Mouse (Mus musculus): ENCODE measurements around the gene Fam104a. TPM values are rescaled to one million over a fixed set of nuclear protein-coding genes. Genes with fewer than 3 reads are reported as not detected.

Fam104a gene
- polyA plus RNA-seq, 2 experiments from 2014 or later, result 16.4 to 18.6 TPM

DNA sequence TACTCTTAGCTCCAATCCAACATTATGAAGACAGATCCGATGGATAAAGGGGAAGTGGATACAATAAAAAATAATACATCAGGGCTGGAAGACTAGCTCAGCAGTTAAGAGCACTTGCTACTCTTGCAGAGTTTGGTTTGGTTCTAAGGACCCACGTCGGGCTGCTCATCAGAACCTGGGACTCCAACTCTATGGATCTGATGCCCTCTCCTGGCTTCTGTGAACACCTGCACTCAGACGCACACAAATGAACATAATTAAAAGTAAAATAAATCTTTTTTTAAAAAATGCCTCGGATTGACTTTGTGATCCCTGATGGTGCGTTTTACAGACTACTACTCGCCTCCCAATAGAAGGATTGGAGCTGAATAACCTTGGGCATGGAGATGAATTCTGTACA is 53.3 kb downstream of the Fam104a start:
- ATAC-seq, result no peak

DNA sequence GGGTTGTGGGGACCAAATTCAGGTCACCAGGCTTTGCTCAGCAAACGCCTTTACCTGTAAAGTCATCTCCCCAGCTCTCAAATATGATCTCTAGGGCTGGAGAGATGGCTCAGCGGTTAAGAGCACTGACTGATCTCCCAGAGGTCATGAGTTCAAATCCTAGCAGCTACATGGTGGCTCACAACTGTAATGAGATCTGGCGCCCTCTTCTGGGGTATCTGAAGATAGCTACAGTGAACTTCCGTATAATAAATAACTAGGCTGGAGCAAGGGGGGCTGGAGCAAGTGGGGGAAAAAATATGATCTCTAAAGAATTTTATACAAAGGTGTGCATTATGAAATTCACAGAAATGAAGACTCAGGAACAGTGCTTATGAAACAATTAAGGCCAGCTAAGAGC is 56.2 kb downstream of the Fam104a start:
- no peak for ATAC-seq

DNA sequence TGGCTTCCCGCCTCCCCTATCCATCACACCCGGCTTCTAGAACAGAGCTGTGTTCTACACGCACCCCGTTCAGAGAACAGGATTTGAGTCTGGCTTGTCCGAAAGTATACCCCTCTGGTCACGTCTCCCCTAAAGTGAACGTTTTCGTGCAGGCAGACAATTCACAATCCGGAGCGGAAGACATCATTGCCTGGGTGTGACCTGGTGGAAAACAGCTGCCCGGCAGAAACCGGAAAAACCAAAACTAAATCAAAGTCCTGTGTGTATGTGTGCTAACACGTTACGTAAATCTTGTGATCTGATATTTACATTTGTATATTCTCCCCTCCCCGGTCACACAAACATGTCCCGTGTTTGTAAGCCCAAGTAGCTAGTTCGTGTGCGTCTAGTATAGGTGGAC is 58.5 kb downstream of the Fam104a start:
- ATAC-seq, result no peak

DNA sequence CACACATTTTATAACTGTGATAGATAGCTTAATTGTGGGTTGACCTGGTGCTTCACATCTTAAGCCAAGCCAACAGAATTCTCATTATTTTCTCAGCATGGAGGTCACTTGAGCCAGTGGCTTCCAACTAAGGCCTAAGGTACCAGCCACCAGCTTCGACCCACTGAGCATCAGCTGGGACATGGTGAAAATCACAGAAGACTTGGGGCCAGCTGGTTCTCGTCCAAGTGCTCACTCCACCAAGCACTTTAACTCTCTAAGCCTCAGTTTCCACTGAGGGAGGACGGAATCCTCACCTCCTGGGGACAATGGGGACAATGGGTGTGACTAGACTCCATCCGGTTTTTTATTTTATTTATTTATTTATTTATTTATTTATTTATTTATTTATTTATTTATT is 61.9 kb downstream of the Fam104a start:
- no peak for ATAC-seq

DNA sequence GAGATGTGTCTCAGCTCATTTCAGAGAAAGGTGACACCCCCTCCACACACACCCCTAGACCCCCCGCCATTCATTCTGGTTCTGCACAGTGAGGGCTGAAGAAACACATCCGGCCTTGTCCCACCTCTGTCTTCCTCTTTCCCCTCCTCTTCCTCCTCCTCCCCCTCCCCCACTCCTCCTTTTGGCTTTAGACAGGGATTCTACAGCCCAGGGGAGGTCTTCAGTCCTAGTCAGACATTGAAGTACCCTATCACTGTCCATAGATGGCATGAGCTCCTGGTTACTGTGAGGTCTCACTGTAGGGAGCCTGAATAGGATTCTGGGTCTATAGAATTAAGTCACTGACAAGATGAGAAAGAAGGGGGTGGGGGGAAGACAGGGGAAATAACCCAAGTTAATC is 63.0 kb downstream of the Fam104a start:
- no peak for ATAC-seq

DNA sequence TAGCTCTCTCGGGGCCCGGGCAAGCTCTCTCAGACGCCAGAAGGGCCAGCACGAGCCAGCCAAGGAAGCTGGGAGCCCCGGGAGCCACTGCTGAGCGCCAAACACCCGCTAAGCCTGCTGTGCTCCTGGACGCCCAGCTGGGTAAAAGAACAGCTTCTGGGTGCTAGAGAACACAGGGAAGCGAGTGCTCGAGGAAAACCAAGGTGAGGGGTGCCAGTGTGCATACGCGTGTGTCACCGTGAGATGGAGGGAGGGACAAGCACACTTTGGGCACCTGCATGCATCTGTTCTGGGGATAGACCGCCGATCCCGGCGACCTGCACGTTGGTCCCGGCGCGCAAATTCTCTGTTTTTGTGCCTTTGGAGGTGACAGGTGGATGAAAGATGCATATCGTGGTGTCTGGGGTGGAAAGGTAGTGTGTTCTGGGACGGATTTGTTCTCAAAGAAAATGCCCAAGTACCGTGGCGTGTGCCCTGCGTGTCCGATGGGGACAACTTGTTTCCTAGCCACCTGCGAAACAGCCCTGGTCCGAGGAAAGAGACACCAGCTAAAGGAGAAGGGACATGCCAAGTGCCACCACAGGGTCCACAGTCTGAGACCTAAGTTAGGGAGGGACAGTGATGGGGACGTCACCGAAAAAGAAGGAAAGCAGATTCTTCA is 64.4 kb downstream of the Fam104a start:
- no peak for ATAC-seq

DNA sequence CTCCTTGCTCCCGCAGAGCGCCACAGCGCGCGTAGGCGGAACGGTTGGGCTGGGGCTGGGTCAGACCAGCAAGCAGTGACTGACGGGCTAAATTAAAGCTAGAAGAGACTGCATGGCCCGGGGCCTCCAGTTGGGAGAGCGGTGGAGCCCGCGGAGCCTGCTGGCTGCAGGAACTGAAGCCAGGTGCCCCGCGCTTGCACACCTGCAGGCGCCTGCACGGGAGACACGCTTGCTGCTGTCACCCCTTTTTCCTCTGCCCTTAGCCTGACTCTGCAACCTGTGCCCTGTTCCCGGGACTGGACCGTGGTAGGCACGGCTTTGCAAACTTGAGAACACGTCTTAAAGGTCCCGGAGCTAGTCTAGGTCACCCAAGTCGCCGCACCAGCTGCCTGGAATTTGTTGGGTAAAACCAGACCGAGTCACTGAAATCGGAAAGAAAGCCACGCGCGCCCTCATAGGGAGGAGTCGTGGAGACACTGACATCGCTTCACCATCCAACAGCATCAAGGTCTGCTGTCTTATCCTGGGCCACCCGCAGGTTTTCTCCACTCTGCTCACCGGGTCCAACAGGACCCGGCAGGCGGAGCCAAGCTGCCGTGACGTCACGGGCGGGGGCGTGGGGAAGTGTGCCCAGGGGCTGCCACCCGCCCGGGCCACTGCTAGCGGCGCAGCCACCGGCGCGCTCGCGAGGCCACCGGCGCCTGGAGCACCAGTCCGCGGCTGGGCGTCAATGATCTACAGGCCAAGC is 65.1 kb downstream of the Fam104a start, which contains the start of gene Sstr2:
TSS of gene Sstr2 (plus strand) at position 671 of the 748 bp plus-strand sequence.
- ATAC-seq, result peak; percentile 51

DNA sequence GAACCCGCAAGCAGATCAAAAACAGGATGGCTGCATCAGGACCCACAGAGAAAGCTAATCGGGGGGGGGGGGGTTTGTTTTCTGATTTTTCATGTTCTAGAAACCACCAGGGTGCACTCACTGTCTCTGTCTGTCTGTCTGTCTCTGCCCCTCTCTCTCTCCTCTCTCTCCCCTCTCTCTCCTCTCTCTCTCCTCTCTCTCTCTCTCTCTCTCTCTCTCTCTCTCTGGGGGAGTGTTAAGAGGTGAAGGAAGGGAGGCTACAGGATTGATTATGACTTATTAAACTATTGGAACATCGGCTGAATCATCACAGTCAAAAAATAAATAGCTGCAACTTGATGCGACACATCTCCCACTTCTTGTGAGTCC is 65.7 kb downstream of the Fam104a start:
- no peak for ATAC-seq

DNA sequence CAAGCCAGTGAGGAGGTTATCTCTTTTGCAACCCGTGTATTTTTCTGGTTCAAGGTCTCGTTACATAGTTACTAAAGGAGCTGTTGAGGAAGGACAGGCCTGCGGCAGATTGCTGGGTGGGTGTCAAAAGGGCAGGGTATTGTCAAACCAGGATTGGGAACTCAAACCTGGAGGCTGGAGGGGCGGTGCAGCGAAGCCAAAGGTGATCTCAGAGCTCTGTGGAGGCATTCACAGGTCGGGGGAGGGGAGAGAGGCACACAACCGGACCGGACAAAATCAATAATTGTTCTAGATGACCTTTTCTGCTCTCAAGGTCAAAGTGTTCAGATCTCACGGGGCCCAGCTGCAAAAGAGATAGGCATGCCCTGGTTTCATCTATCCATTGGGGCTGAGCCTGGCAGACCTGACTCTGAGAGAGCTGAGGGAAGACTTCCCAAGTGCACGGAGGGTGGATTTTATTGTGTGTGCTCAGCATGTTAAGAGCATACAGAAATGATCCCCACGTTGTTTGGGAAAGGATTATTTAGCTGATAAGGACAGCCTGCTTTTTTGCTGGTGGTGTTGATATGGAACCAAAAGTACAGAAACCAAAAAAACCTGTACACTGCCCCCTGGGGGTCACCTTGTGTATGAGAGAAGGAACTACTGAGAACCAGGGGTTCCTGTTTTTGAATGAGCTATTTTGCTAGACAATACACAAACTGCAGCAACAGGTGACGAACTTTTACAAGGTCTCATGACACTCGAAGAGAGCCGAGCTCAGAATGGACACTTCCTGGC is 66.6 kb downstream of the Fam104a start:
- ATAC-seq, result peak; percentile 41

DNA sequence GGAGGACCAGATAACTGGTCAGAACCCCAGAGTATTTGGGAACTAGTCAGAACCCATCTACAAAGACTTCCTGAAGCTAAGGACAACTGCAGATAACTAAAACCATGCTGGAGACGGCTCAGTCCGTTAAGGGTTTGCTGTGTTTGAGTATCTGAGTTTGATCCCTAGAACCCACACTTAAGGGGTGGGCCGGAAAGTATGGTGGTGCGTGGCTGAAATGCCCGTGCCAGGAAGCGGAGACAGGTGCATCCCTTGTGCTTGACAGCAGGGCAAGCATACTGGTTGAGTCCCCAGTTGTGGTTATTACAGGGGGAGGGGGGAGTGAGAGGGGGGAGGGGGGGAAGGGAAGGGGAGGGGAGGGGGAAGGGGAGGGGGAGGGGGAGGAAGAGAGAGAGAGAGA is 69.5 kb downstream of the Fam104a start:
- ATAC-seq, result no peak

DNA sequence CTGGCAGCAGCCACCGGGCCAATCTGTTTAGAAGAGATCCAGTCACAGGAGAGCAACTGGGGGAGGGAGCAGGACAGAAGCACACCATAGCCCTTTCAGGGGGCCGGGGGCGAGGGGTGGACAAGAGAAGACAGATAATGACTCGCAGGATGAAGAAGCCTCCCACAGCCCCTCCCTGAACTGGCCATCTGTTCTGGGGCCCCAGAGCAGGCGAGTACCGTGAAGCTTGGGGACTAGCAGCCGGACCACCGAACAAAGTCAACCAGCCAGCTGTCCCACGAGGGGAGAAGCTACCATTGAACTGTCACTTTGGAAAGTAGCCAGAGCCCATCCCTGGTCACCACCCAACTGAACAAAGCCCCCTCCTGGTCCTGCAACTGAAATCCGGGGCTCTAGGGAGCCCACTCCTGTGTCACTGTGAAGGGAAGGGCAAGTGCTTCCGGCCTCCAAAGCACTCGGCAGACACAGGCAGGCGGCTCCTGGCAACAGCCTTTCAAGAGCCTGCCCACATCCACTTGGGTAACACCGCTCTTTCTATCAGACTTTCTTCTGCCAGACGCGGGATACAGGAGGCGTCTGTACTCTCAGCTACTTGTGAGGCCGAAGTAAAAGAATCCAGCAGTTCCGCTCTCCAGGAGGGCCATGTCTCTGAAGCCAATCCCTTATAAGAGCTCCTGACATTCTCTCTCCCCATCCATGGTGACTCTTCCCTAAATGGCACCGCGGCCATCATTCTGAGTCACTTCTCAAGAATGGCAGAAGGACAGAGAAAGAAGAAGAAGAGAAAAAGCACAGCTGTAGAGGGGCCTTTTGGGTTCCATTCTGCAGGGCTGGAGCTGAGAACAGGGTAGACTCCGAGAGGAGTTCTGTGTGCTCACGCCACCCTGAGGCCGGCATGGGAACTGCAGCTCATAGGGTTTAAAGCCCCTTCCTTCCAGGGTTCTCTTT is 72.0 kb downstream of the Fam104a start:
- ATAC-seq, result peak; percentile 67

Other genes starting within 250 kb of the Fam104a start
- gene Sstr2, start 64.8 kb downstream of the Fam104a start, polyA plus RNA-seq (2017; shearing (Covaris generic)), result not detected
- gene Cog1, start 35.0 kb downstream of the Fam104a start, polyA plus RNA-seq (2017; shearing (Covaris generic)), result 10 to 100 TPM; 17.6 to 17.9 TPM
- gene Slc39a11, start 34.1 kb downstream of the Fam104a start, polyA plus RNA-seq (2017; shearing (Covaris generic)), result 10 to 100 TPM; 12.5 to 17.1 TPM
- 1 to 10 TPM; 6.8 to 8.6 TPM for gene D11Wsu47e, start 257 bp upstream of the Fam104a start, polyA plus RNA-seq (2017; shearing (Covaris generic))
- under 1 TPM in 1 of 2 experiments, not detected in 1; 0.45 TPM for gene Cpsf4l, start 25.9 kb upstream of the Fam104a start, polyA plus RNA-seq (2017; shearing (Covaris generic))
- gene Cdc42ep4, start 67.7 kb upstream of the Fam104a start, polyA plus RNA-seq (2017; shearing (Covaris generic)), result 1 to 10 TPM; 2.4 to 2.5 TPM

Measured in activated CD4-positive, CD25-positive, alpha-beta regulatory T cell, adult 4 months (primary cell).